Mouse (Mus musculus): ENCODE results near the gene Zmynd12. TPM values are rescaled to one million over a fixed set of nuclear protein-coding genes. Genes with fewer than 3 reads are reported as not detected.

The Zmynd12 gene
- 1 to 10 TPM; 1.9 to 2.6 TPM for total RNA-seq (2021)
- long read RNA-seq, experiment 1, partial matches to known transcripts, result 1 of 3 reads
- long read RNA-seq, experiment 1, other reads (novel, unspliced or antisense), result 1 of 3 reads
- long read RNA-seq, experiment 2, partial matches to known transcripts, result 0 of 1 reads
- long read RNA-seq, experiment 2, other reads (novel, unspliced or antisense), result 0 of 1 reads

DNA sequence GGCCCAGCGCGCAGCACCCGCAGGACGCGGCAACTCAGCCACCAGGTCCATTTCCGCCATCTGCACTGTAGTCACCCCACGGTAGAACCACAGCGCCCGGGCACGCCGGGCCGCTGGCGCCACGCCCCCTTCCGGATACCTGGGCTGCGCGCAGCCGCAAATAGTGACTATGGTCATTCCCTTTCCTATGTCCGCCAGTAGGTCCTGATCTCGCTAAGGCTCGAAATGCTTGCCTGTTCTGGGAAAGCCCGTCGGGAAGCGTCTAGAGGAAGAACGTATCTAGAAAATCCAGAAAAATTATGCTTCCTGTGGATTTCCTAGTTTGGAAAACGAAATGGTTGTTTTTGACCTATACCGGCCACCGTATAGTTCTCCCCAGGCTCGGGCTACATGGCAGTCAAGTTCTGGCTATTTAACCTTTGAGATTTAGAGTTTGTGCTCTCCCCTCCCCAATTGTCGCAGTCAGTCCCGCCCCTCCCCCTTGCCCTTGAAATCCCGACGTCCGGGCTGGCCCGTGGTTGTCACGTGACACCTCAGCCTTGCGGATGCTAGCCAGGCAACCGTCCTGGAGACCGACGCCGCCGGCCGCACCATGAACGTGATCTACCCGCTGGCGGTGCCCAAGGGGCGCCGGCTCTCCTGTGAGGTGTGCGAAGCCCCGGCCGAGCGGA lies at the start of gene Zmynd12, which contains the start of gene Ppcs:
Gene Zmynd12, plus strand, starts transcription at position 521 of the 671 bp plus-strand sequence.
Gene Ppcs, minus strand, starts transcription at position 127 of the 671 bp plus-strand sequence.
- DNase-seq, result peak; percentile 96

DNA sequence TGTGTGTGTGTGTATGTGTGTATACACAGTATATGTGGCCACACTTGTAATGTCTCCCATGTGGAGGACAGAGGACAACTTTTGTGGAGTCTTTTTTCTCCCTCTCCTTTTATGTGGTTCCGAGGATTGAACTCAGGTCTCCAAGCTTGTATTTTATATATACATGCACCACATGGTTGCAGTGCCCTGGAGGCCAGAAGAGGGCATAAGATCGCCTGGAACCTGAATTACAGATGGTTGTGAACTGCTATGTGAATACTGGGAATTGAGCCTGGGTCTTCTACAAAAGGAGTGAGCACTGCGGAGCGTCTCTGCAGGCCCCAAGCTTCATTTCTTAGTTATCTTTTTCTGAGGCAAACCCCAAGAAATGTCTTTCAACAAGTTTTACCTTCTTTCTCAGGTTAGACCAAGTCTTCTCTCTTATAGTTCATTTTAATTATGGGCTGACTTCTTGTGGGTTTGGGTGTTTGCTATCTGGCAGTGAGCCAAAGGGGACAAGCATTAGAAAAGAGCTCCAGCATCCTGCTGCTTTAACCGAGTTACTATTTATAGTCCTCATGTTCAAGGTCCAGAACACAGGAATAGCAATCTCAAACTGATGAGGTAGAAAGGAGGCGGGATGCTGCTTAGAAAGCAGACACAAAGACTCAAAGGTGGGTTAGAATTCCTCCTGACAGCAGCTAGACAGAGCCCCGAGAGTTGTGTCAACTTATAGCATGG lies 41.0 kb upstream of the Zmynd12 start:
- DNase-seq, result no peak

DNA sequence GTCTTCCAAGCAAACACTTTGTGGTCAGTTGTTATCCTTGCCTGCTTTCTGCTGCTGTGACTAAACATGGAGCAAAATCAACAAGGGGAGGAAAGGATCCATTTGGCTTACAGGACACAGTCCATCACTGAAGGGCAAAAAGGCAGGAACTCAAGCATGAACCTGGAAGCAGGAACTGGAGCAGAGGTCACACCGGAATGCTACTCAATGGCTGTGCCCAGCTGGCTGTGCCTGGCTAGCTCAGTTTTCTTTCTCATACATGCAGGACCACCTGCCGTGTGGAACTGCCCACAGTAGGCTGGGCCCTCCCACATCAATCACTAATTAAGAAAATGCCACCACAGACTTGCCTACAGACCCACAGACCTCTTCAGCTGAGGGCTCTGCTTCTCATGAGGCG lies 33.4 kb upstream of the Zmynd12 start:
- DNase-seq, result no peak

DNA sequence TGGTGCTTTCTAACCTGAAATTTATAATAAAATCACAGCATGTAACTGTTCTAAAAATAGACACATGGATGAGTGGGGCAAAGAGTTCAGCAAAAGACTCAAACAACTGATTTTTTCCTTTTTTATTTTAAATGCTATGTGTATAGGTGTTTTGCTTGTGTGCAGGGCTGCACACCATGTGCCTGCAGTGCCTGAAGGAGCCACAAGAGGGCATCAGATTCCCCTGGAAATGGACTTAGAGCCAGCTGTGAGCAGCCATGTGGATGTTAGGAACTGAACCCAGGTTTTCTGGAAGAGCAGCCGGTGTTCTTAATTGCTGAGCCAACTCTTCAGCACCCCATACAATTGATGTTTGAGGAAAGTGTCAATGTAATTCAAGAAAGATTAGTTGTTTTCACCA lies 32.2 kb upstream of the Zmynd12 start:
- DNase-seq, result peak; percentile 41

DNA sequence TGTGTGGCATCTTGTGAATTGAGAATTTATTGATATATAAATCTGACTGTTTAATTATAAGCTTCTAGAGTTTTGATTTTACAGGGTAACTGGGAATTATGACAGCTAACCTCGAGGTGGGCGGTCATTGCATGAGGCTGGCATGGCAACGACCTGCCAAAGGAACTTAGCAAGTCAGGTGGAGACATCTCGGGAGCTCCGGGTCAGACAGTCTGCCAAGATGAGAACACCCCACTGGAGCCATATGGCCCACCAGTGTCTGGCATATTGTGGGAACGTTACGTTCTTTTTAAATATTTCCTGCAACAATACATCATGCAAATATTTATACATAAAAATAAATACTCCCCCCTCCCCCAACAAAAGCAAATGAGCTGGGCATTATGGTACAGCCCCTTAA lies 23.9 kb upstream of the Zmynd12 start:
- DNase-seq, result no peak

DNA sequence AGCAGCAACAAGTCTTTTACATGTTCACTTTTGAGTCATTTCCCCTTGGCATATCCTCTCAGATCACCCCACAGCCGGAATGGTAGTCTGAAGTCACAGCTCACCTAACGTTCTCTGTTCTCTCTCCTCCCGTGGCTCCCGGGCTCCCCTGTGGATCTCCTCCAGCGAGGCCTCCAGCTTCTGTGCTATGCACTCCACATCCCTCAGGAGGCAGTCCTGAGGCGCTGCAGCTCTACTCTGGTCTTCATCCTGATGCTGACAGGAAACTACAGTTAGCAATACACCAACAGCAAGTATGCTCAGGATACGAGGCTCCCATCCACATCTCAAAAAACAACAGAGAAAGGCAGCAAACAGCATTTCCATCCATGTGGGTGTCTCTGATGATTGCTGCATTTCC lies 21.7 kb upstream of the Zmynd12 start:
- DNase-seq, result no peak

DNA sequence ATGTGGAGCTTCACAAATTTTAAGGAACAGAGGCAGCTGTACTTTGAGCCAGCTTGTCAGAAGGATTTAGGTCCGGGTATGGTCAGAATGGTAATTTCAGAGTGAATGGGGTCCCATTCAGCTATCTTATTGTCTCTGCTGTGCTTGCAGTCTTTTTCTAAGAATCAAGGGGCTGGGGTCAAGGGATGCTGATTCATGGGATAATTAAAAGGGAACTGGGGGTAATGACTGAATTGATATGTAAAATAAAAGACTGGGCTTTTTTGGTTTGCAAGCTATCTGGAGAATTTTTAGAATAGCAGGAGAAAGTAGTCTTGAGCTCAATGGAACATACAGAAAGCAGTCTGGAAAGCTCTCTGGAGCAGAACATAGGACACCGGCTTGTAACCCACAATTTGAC lies 19.2 kb upstream of the Zmynd12 start:
- DNase-seq, result no peak

DNA sequence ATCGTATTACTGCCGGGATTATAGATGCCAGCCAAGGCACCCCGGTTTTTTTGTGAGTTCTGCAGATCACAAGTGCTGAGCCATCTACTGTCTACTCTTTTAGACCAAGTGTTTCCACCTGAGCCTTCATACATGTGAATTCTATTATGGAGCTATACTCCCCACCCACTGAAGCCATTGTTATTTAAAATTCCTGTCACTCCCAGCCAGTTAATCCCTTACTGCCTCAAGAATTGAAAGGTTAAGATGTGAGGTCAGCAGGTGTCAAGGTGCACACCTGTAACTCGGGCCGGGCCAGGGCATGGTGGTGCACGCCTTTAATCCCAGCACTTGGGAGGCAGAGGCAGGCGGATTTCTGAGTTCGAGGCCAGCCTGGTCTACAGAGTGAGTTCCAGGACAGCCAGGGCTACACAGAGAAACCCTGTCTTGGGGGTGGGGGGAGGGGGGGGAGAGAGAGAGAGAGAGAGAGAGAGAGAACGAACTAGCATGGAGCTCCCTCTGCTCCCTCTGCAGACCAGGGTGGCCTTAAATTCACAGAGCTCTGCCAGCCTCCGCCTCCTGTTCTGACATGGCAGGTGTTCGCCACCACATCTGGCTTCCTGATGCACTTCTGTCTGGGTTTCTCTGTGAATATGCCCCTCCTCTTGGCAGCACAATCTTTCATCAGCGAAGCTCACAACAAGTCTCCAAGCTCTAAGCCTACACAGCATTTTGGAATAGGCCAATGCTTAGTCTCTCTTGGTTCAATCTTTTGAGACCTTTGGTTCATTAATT lies 10.6 kb upstream of the Zmynd12 start:
- DNase-seq, result no peak

DNA sequence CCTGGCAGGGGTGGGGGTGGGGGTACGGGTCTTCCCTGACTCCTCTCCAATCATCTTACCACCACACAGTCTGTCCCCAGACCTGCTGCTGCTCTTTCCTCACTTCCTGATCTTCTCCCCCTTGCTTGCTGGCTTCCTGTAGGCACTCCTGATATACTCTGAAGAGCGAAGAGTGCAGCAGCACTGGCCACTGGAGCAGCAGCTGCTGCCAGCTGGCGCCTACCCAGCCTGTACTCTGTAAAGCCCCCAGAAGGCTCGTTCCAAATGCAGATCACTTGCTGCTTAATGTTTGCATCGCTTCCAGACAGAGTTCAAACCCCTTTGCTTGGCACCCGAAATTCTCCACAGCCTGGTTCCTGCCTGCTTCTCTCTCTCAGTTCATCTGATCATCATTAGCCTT lies 9.8 kb upstream of the Zmynd12 start:
- no peak for DNase-seq

DNA sequence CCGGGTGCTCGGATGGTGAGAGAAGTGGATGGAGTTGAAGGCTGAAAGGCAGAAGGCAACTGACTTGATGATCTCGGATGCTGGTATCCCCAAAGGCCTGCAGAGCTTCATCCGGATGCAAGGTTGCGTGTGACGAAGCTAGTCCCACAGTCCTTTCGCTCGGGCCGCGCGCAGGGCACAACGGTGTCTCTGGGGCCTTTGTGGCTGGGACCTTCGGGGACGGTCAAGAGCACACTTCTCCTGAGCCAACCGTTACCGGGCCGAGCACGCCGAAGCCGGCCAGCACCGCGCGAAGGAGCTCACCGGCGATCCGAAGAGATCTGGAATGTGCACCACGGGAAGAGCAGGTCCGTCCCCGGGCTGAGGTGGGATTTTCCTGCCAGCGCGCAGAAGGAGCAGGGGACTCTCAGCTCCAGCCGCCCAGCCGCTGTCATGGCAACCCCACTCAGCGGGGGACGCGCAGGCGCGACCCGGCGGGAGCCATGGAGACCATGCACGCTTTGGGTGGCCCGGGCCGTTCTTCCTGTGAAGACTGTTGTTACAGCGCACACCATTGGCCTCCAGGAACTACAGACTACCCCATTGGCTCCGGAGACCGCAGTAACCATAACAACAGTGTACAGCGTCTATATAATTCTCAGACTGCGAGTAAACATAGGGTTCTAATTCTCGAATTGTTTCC lies 7.4 kb upstream of the Zmynd12 start, which contains the start of gene Ccdc30:
Gene Ccdc30, minus strand, starts transcription at position 450 of the 682 bp plus-strand sequence.
- peak; percentile 96 for DNase-seq

DNA sequence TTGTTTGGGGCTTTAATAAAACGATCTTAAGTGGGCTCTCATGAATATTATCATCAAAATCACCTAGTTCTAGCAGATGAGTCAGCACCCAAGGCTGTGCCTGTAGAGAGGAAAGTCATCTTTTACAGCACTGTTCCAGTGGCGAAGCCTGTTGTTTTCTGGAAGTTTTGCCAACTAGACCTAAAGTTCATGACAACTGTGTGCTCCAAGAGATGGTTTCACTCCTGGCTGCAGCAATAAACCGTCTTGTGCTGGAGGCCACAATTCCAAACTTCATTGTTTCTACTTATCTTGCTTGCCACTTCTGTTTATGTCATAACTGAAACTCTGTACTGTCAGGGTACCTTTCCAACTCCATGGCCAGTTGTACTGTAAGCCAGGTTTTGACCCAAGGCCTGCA lies 5.3 kb upstream of the Zmynd12 start:
- DNase-seq, result peak; percentile 48

DNA sequence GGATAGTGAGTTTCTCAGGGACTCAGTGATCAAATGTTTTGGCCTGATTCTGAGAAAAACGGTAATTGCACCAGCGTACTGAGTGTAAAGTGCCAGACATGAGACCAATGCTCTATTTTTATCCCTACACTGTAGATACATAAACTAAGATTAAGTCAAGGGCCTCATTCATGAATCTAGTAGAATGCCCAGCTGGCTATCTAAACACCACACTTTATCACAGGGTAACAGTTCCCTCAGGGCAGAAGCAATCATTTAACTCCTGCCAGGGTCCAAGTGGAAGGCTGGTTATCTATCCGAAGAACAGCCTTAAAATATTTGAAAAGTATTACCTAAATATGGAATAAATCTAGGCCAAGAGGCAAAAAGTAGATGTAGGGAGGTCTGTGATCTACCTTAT lies 4.7 kb upstream of the Zmynd12 start:
- no peak for DNase-seq

DNA sequence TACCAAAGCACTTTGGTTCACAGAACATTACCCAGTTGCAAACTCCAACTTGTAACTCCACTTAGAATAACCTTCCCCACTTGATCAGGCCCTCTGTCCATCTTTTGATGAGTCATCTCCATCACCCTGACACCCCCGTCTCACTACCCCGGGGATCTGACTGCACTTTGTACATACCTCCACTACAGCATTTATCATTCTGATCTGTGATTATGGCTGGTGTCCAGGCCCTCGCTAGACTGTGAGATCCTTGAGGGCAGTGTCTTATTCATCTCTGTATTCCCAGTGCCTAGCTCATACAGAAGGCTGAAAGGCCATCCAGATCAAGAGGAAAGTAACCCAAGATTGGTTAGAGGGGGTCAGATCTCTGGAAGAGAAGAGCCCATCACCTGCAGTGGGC lies 1.4 kb upstream of the Zmynd12 start:
- DNase-seq, result peak; percentile 28

DNA sequence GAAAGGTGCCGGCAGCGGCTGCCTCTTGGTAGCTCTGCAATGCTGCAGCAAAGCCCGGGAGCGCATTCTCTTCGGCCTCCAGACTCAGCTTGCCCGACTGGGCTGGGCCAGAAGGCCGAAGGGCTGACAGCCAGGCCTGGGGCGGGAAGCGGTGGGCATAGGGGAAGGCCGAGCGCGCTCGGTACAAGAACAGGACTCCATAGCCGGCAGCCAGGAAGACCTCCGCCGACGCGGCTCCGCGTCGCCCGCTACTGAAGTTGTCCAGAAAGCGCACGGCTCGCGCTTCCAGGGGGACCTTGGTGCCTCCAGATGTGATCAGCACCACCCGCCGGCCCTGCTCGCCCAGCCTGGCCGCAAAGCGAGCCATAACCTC lies 707 bp upstream of the Zmynd12 start:
- DNase-seq, result no peak

DNA sequence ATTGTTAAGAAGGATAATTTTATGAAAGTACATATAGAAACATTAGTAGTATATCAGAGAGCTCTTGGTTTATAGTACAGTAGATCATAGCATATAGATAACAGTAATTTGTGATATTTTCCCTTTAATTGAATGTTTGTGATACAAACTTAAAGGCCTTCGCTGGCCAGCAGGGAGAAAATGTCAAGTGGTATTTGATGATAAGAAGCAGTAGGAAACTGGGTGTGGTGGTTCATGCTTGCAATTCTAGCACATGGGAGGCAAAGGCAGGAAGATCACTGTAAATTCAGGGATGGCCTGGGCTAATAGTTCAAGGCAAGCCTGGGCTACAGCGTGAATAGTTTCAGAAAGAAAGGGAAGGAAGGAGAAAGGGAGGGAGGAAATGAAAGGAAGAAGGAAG lies 2.5 kb downstream of the Zmynd12 start:
- DNase-seq, result no peak

DNA sequence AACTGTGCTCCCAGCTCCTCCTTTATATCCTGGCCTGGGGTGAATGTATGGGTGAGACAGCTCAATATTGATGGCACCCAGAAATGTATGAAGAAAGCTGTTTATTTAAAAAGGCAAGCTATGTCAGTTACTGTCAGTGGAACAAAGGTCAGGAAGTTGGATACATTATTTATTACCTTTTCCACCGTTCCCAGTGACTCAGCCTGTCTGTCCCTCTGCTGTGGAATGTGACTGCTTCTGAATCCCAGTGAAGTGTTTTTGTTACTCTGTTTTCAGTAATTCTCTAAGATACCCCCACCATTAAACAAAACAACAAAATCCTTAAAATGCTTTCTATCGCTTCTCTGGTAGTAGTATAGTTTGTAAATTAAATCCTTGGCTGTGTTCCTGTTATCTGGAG lies 3.0 kb downstream of the Zmynd12 start:
- DNase-seq, result no peak

DNA sequence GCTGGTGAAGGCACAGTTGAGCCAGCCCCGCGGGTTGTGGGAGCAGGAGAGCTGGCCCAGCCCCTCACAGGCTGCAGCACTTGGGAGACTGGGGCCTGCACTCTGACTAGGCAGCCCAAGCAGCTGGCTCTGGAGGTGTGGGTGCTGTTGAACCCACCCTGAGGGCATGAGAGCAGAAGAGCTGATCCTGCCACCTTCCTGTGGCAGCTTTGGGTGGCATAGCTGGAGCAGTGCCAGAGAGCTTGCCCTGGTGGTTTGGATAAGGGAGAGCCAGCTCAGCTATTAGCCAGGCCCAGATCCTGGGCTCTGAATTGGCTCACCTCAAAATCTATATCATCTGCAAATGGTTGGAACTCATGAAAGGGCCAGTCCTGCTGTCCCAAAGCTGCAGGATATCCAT lies 5.1 kb downstream of the Zmynd12 start:
- DNase-seq, result peak; percentile 72

DNA sequence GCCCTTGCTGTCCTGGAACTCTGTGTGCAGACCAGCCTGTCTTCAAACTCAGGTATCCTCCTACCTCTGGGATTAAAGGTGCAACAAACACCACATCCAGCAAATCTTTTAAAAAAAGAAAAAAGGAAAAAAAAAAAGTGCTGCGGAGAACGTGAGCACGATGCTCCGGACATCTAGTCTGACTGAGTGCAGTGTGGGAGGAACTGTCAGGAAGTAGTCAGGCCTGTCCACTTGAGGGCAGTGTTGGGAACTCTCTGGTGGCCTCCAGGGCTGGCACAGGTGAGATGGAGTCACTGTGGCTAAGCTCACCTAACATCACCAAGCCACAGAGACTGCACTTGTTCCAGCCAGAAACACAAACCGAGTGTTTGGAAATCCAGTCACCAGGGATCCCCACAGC lies 8.1 kb downstream of the Zmynd12 start:
- DNase-seq, result peak; percentile 73

DNA sequence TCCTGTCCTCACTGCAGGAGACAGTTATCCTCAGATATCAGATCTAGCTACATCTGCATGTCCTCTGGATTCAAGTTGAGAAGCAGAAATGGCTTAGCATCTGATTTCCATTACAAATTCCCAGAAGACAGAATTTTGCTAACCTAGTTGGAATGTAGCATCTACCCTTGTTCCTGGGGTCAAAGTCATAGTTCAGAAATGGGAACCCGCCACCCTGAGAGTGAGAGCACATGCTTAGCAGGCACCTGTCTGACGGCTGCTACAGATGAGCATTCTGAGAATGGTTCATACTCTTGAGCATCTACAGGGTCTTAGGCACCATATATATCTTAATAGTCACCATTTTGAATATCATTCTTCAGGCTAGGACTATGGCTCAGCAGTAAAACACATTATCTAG lies 15.3 kb downstream of the Zmynd12 start:
- no peak for DNase-seq

DNA sequence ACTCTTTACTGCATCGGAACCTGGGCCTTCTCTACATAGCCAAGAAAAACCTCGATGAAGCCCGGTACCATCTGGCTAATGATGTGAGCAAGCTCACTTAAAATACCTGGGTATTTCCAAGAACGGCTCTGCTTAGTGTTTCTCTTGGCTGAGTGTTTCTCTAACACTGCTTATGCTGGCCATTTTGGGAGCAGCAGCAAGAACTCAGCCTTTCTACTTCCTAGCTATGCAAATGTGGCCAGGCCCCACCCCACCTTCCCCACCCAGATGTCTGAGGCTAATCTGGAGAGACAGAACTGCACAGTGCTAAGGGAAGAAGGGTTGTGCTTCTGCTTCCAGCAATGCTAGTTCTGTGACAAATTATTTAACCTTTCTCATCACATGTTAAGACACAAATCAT lies 19.2 kb downstream of the Zmynd12 start:
- no peak for DNase-seq

DNA sequence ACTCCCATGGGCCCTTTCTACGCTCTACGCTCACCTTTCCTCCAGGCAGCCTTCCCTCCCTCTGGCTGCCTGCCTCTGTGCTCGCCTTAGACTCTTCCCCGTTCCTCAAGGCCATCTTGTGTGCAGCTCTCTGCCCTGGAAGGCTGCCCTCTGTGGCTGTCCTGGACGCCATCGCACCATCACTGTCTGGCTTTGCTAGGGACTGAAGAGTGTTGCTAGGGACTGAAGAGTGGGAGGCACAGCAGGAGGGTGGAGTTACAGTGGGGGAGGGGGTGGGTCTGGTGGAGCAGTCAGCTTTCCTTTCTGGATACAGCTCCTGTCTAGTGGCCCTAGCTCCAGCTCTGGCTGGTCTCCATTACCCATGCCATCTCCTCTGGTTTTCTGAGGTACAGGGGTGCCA lies 19.9 kb downstream of the Zmynd12 start:
- peak; percentile 48 for DNase-seq

DNA sequence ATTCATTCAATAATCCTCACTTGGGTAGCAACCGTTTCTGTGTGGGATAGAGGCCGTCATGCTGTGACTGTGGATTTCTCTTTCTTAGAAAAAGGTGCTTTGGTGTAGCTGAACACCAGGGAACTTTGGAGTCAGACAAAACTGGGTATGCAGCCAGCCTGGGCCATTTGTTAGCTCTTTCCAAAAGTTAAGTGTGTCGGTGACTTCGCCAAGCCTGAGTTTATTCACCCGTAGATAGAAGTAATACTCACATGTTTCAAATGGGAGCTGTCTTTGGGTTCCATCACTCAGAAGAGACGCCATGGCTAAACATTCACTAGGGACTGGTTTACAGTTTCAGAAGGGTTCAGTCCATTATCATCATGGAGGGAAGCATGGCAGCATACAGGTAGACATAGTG lies 24.6 kb downstream of the Zmynd12 start:
- DNase-seq, result no peak
